Mouse (Mus musculus): ENCODE data around the gene Mgat5. TPM values are rescaled to one million over a fixed set of nuclear protein-coding genes. Genes with fewer than 3 reads are reported as not detected.

Mgat5 gene
- total RNA-seq (2014; rRNA removed) (3.8 and 4.2 TPM in 2 replicates), polyA plus RNA-seq (2012; rRNA removed) (1.7 and 1.9 TPM in 2 replicates)

DNA sequence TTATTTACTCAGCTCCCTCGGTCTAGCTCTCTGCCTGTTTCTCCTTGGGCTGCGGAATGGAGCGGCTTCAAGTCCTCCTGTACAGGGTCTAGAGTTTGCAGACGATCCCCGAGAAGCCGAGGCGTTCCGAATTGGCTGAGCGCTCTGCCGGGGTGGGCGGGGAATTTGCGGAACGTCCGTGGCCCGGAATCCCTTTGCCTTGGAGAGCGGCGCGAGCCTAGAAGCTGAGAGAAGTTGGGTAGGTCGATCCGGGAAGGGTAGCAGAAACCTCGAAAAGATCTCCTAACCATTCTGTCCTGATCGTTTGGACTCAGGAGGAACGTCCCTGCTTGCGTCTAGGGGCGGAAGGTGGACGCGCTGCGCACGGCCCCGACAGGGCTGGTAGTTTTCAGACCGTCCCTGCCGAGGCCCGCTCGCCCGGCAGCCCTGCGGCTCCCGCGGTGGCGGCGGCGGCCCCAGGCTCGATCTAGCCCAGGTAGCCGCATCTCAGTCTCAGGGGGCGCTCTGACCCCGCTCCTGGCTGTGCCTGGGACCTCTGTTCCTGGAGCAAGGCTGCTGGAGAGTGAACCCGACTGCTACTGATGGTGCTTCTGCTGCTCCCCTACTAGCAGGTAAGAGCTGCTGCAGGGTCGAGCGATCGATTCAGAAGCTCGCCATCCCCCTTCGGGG lies at the start of gene Mgat5:
Mgat5 (plus strand) TSS at position 199 of the 669 bp plus-strand sequence.
- TF ChIP-seq CTCF (IDR thresholded peaks at IDR 0.05; ENCODE audit: low read depth, low read length) = peak; percentile 12; the same call in 1 of the 2 replicates
- TF ChIP-seq POLR2A (IDR thresholded peaks at IDR 0.05; ENCODE audit: extremely low read depth, insufficient read depth, low read length) = peak; percentile 61
- H3K9ac ChIP-seq (ENCODE audit: low read depth, low read length) = peak within 1 kb of the TSS; percentile 91
- peak; percentile 86 for DNase-seq (ENCODE audit: extremely low read depth, low read depth, low spot score)
- H3K36me3 ChIP-seq (ENCODE audit: control insufficient read depth, insufficient read depth, low read length) = no peaks in the 10 kb centered on the region
- H3K4me1 ChIP-seq (ENCODE audit: control insufficient read depth, insufficient read depth, low read length) = 0 out of 2 replicates have a peak, but pooled peaks cover 4% of the 10 kb centered on the region
- H3K27ac ChIP-seq (replicated peaks; ENCODE audit: insufficient read depth, low read depth, low read length) = peak within 1 kb of the TSS; percentile 92
- no peaks in the 10 kb centered on the region for H3K27me3 ChIP-seq (ENCODE audit: control insufficient read depth, insufficient read depth, low read length)
- H3K79me2 ChIP-seq (ENCODE audit: control insufficient read depth, insufficient read depth, low read length) = peaks cover 2% of the 10 kb centered on the region; the same call in 1 of the 2 replicates
- under 1% methylated on average over 51 of the region's 51 CpGs for WGBS
- H3K4me3 ChIP-seq (ENCODE audit: insufficient read depth, low read depth, low read length) = peak within 1 kb of the TSS; percentile 94

DNA sequence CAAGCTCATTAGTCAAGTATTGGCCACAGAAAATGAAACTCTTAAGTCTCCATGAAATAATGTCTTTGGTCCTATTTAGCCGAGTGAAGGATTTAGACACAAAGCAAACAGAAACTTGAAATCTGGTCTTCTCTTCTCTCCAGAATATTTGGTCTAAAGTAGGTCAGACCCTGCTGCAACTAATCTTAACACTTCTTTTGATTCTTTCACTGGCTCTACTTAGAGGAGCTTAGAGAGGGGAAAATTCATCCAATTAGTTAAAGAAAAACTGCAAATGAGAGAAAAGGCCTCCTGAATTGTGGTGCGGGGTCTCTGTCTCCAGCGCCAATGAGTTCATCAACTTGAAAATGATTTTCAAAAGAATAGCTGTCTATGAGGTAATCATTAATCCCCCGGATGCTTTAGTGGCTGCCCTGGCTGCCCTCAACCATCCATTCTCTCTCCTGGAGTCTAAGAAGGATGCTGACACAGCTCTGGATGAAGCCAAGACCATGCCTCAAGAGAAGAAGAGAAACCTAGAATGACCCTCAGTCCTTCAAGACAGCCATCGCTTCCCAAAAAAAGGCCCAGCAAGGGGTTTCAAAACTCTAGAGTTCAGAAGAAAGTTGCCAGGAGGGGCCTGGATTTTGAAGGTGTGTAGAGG lies 44.6 kb upstream of the Mgat5 start:
- no peak overlapping the region for H3K27ac ChIP-seq (replicated peaks; ENCODE audit: insufficient read depth, low read depth, low read length)
- no peaks in the 10 kb centered on the region for H3K4me1 ChIP-seq (ENCODE audit: control insufficient read depth, insufficient read depth, low read length)

DNA sequence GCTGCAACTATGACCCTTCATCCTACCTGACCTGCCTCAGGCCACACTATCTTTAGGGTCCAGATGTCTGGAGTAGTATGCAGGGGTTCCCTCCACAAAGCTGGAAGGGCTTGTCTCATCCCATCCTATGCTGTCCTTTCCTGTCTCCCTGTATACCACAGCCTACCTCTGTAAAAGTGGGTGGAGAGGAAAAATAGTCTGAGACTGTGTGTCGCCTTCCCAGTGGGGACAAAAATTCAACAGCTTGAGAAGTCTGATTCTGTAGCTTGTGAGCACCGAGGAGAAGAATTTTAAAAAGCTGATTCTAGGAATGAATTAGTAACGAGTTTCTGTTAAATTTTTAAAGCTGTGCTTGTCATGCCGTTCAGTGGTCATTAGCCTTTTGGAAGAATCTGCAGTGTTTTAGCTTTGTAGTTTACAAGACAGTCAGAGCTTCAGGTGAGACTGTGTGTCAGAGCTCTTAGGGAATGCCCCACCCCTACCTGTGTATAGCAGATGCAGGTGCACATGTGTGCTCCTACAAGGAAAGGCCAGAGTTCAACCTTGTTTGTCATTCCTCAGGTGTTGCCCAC lies 40.1 kb upstream of the Mgat5 start:
- Histone ChIP-seq H3K36me3 (ENCODE audit: control insufficient read depth, insufficient read depth, low read length) (no peaks in the 10 kb centered on the region), H3K4me3 (ENCODE audit: insufficient read depth, low read depth, low read length) (no peak overlapping the region), H3K4me1 (ENCODE audit: control insufficient read depth, insufficient read depth, low read length) (no peaks in the 10 kb centered on the region), H3K27me3 (ENCODE audit: control insufficient read depth, insufficient read depth, low read length) (no peaks in the 10 kb centered on the region), H3K9ac (ENCODE audit: low read depth, low read length) (no peak overlapping the region), H3K79me2 (ENCODE audit: control insufficient read depth, insufficient read depth, low read length) (no peaks in the 10 kb centered on the region), H3K27ac (replicated peaks; ENCODE audit: insufficient read depth, low read depth, low read length) (no peak overlapping the region)
- no peak for DNase-seq (ENCODE audit: extremely low read depth, low read depth, low spot score)
- 84% methylated on average over 4 of the region's 4 CpGs for WGBS
- TF ChIP-seq CTCF (IDR thresholded peaks at IDR 0.05; ENCODE audit: low read depth, low read length) (no peak), POLR2A (IDR thresholded peaks at IDR 0.05; ENCODE audit: extremely low read depth, insufficient read depth, low read length) (no peak)

More for the DNA sequence above, 44.6 kb upstream of the Mgat5 start:
- no peak overlapping the region for H3K9ac ChIP-seq (ENCODE audit: low read depth, low read length)
- no peak for DNase-seq (ENCODE audit: extremely low read depth, low read depth, low spot score)
- TF ChIP-seq POLR2A (IDR thresholded peaks at IDR 0.05; ENCODE audit: extremely low read depth, insufficient read depth, low read length) = no peak
- no peak for TF ChIP-seq CTCF (IDR thresholded peaks at IDR 0.05; ENCODE audit: low read depth, low read length)
- no peaks in the 10 kb centered on the region for H3K27me3 ChIP-seq (ENCODE audit: control insufficient read depth, insufficient read depth, low read length)
- H3K36me3 ChIP-seq (ENCODE audit: control insufficient read depth, insufficient read depth, low read length) = no peaks in the 10 kb centered on the region
- no peaks in the 10 kb centered on the region for H3K79me2 ChIP-seq (ENCODE audit: control insufficient read depth, insufficient read depth, low read length)
- H3K4me3 ChIP-seq (ENCODE audit: insufficient read depth, low read depth, low read length) = no peak overlapping the region
- WGBS = 87% methylated on average over 5 of the region's 5 CpGs

- Histone ChIP-seq H3K4me1 (ENCODE audit: control insufficient read depth, insufficient read depth, low read length) (no peaks in the 10 kb centered on the region), H3K4me3 (ENCODE audit: insufficient read depth, low read depth, low read length) (no peak overlapping the region), H3K36me3 (ENCODE audit: control insufficient read depth, insufficient read depth, low read length) (no peaks in the 10 kb centered on the region), H3K27ac (replicated peaks; ENCODE audit: insufficient read depth, low read depth, low read length) (no peak overlapping the region), H3K79me2 (ENCODE audit: control insufficient read depth, insufficient read depth, low read length) (no peaks in the 10 kb centered on the region), H3K9ac (ENCODE audit: low read depth, low read length) (no peak overlapping the region), H3K27me3 (ENCODE audit: control insufficient read depth, insufficient read depth, low read length) (no peaks in the 10 kb centered on the region)
- DNase-seq (ENCODE audit: extremely low read depth, low read depth, low spot score) = no peak
- no peak for TF ChIP-seq POLR2A (IDR thresholded peaks at IDR 0.05; ENCODE audit: extremely low read depth, insufficient read depth, low read length)
- no peak for TF ChIP-seq CTCF (IDR thresholded peaks at IDR 0.05; ENCODE audit: low read depth, low read length)
These were observed 38.3 kb upstream of the Mgat5 start for GRCm38 (mm10) chr1:127166521-127166920.

- no peak for TF ChIP-seq CTCF (IDR thresholded peaks at IDR 0.05; ENCODE audit: low read depth, low read length)
- TF ChIP-seq POLR2A (IDR thresholded peaks at IDR 0.05; ENCODE audit: extremely low read depth, insufficient read depth, low read length) = no peak
- no peak overlapping the region for H3K4me3 ChIP-seq (ENCODE audit: insufficient read depth, low read depth, low read length)
- no peak overlapping the region for H3K27ac ChIP-seq (replicated peaks; ENCODE audit: insufficient read depth, low read depth, low read length)
- no peaks in the 10 kb centered on the region for H3K79me2 ChIP-seq (ENCODE audit: control insufficient read depth, insufficient read depth, low read length)
- H3K27me3 ChIP-seq (ENCODE audit: control insufficient read depth, insufficient read depth, low read length) = no peaks in the 10 kb centered on the region
- 90% methylated on average over 1 of the region's 1 CpGs for WGBS
- no peak overlapping the region for H3K9ac ChIP-seq (ENCODE audit: low read depth, low read length)
- DNase-seq (ENCODE audit: extremely low read depth, low read depth, low spot score) = no peak
- no peaks in the 10 kb centered on the region for H3K4me1 ChIP-seq (ENCODE audit: control insufficient read depth, insufficient read depth, low read length)
- no peaks in the 10 kb centered on the region for H3K36me3 ChIP-seq (ENCODE audit: control insufficient read depth, insufficient read depth, low read length)
These were observed 37.2 kb upstream of the Mgat5 start for GRCm38 (mm10) chr1:127167586-127167985.

All from liver, adult 2 months (tissue).